Mouse (Mus musculus) heart, adult 9 months (tissue): ENCODE data around the gene Fxyd1.
A peak's percentile ranks its signal among the peaks of the same experiment; 100 is the strongest.

Experiments
- DNase-seq, 2 experiments: peaks; one replicate each; pipeline ENCODE4 v3.0.0; 2022; ENCODE audit warnings: low spot score in 2 of 2

Fxyd1 gene

GRCm38 (mm10) chr7:31077885-31078445 is 21.0 kb upstream of the Fxyd1 start:
- peak in 1 of 2 experiments; percentile 50 for DNase-seq

DNA sequence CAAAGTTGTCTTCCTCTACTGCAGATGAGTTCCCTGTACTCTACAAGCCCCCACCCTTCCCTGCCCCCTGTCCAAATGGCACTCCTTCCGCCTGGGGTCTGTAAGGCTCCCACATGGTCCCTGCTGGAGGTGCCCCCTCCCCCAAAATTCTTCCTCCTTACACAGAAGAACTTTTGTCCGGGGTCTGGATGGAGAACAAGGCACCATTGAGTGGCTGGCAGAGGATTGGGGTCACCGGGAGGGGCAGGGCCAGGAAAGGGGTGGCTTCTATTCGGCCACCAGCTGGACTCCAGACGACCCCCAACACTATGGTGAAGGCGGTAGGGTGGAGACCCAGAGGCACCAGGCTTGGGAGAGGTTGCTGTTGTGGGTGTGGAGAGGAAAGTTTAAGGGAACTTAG is 20.5 kb upstream of the Fxyd1 start:
- no peak for DNase-seq

GRCm38 (mm10) chr7:31076492-31076891 is 19.5 kb upstream of the Fxyd1 start, which contains the start of gene Fxyd3:
Gene Fxyd3, minus strand, starts transcription at chr7:31076704.
- DNase-seq = no peak

GRCm38 (mm10) chr7:31074713-31075069 is 17.7 kb upstream of the Fxyd1 start:
- no peak for DNase-seq

DNA sequence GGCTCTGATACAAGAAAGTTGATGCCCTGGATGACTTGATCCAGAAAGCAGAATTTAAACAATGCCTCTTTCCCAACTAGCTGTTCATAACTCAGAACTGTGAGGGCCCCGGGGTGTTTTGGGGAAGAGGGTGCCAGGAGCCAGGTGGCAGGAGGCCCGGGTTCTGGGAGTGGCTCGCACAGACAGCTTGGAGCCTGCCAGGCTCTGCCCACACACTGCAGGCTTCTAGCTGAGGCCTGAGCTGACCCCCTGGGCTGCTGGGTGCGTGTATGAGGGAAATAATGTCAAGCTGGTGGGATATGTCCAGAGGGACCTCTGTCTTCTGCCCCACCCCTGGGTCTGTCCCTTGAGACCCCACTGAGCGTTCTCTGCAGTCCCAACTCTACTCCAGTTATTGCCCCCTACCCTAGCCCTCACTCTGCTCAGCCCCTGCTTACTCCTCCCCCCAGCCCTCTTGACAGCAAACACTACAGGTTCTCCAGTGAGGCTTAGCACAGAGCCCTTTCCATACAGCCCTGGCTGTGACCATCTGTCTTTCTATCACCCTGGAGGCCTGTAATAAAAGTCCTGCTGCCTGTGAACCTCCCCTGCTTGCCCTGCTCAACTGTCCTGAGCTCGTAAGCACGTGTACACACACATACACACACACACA is 17.2 kb upstream of the Fxyd1 start:
- DNase-seq = no peak

GRCm38 (mm10) chr7:31073546-31073945 is 16.5 kb upstream of the Fxyd1 start:
- no peak for DNase-seq

- no peak for DNase-seq
These were observed 15.3 kb upstream of the Fxyd1 start for GRCm38 (mm10) chr7:31072326-31072725.

DNA sequence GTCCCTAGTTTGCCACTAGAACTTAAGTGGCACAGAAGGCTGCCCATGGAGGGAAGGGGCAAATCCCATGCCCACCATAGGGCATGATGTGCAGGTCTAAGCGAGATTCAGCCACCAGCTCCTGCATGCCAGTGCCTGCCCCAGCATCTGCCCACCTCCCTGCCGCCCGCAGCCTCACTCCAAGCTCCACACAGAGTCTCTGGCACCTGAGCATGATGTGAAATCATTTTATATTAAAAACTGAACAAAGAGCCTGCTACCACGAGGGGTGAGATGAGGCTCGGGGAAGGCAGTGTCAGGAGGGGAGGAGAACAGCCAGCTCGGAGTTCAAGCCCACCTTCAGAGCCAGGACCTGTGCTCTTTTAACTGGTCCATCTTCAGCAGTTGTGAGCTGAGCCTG is 13.3 kb upstream of the Fxyd1 start:
- DNase-seq = no peak

GRCm38 (mm10) chr7:31069491-31069890 is 12.5 kb upstream of the Fxyd1 start:
- DNase-seq = no peak

GRCm38 (mm10) chr7:31067836-31068235 is 10.8 kb upstream of the Fxyd1 start:
- DNase-seq = no peak

- no peak for DNase-seq
These were observed 6.1 kb upstream of the Fxyd1 start for GRCm38 (mm10) chr7:31063074-31063560.

- no peak for DNase-seq
These were observed 3.6 kb upstream of the Fxyd1 start for GRCm38 (mm10) chr7:31060621-31061010.

DNA sequence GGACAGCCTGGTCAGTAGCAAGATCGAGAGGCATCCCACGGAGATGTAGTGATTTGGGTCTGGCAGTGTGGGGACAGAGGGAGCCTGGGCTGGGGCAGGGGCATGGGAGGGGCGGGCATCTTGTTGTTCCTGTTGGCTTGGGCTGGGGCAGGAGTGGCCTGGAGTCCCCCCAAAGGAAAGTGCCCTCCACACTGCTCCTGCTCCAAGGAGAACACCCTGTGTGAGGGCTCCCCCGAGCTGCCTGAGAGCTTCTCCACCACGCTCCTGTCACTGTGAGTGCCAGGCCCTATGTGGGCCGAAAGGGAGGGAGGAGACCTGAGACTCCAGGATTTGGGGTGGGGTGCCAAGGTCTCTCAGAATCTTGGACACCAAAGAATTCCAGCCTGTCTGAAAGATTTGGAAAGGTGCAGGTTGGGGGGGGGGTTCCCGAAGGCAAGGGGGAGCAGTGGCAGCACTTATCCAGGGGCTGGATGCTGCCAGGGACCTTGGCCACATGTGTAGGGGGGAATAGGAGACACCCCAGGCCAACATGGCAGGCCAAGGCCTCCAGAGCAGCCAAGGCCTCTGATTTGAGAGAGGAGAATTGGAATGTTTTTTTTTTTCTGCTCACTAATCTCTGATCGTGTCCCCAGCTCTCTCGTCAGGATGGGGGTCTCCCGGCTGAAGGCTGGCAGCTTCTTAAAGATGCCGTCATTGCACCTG is 3.1 kb upstream of the Fxyd1 start:
- no peak for DNase-seq

DNA sequence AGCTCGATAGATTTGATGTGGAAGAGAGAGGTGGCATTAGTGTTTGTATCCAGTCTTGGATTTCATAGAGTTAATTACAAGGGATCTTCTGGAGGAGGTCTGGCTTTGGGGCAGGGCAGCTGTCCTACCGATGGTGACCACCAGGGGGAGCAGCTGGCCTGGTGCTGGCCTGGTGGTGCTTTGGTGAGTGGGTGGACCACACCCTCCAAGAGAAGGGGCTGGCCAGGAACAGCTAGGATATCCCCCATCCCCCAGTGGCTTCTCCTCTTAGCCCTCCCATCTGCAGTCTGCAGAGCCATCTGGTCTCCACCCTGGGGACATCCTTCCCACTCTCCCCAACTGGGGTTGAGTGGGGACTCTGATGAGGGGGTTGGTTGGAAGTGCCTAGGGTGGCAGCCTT is 2.1 kb upstream of the Fxyd1 start, which contains the start of gene Lgi4:
TSS of gene Lgi4 (plus strand) at position 235 of the 400 bp plus-strand sequence.
- peak; percentile 85 to 90 for DNase-seq

GRCm38 (mm10) chr7:31058211-31058610 is 1.2 kb upstream of the Fxyd1 start:
- no peak for DNase-seq

DNA sequence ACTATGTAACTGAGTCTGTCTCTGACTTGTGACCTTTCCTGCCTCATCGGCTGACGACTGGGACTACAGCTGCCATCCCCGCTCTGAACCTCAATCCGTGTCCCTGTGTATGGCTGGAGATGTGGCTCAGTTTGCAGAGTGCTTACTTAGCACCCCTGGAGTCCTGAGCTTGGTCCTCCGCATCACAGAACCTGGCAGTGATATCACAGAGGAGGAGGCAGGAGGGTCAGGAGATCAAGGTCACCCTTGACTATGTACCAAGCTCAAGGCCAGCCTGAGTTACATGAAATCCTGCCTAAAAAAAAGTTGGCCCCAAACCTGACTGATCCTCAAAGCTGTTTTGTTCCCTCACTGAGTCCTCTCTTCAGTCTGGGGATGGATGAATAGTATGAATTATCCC is 731 bp upstream of the Fxyd1 start:
- DNase-seq = no peak

DNA sequence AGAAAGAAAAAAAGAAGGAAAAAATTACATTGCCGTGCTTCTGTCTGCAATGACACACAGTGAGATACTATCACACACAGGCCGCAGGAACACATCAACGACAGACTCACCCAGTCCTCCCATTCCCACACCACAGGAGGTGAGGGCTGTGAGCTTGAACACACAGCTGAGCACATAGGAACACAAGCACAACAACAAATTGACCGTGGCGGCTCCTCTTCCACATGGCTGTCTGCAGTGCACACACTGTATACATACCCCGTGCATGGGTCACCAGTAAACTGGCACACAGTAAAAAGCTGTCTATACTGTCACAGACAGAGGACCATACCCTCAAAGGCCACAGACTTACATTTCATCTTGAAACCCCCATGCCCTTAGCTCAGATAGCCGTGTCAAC is 551 bp downstream of the Fxyd1 start:
- DNase-seq = no peak

- DNase-seq = peak in 1 of 2 experiments; percentile 37
These were observed 1.1 kb downstream of the Fxyd1 start for GRCm38 (mm10) chr7:31055883-31056282.

- DNase-seq = peak; percentile 92 to 93
These were observed 1.6 kb downstream of the Fxyd1 start for GRCm38 (mm10) chr7:31055354-31055824.

DNA sequence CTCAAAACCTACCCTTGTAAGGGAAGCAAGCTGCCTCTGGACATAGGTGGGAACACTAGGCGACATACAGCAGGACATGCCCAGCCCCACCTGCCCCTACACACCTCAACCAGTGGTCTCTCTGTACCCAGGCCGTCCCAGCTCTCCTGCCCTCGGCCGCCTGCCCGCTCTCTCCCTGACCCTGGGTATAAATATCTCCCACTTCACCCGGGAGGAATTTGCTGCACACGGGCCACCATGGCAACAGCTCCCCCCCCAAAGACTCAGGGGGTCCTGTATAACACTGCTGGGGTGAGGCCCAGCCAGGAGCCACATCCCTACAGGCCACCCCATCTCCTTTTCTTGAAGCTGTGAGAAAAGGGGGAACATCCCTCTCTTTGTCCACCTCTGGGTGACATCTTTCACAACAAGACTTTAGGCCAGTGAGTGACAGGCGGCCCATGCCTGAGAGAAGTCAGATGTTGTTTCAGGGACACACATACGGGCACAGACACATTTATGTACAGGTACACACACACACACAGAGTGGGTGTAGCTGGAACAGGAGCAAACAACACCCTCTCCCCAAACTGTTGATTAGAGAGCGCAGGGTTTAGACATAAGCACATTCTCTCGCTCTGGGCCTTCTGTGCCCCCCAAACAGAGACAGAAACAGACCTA is 2.2 kb downstream of the Fxyd1 start:
- DNase-seq = peak; percentile 73 to 81

GRCm38 (mm10) chr7:31053882-31054447 is 3.0 kb downstream of the Fxyd1 start:
- peak in 1 of 2 experiments; percentile 37 for DNase-seq
